Mouse (Mus musculus) MEL (cell line): Measurements from ENCODE around the gene Snrnp70. TPM values are rescaled to one million over a fixed set of nuclear protein-coding genes. Genes with fewer than 3 reads are reported as not detected.

Source experiments
- DNase-seq: peaks from one replicate; pipeline ENCODE4 v3.0.0; 2011; ENCODE audit warnings: low read depth, low spot score
- H3K27ac ChIP-seq: 2 replicates; pipeline ENCODE4 v1.5.1; 2012; ENCODE audit warnings: low read depth, mild to moderate bottlenecking, control low read depth, low read length, moderate library complexity; ENCODE audit not compliant: control insufficient read depth
- H3K27me3 ChIP-seq, 2 experiments: fragments of 150-350 bp in 1 of 2; sonication (generic) in 1 of 2; 2 replicates each; pipeline ENCODE4 v1.6.1; 2012; ENCODE audit warnings: low read length in 2 of 2, mild to moderate bottlenecking in 2 of 2, improper control_type of control experiment in 1 of 2, moderate library complexity in 1 of 2; ENCODE audit not compliant: insufficient read depth in 2 of 2, control insufficient read depth in 1 of 2
- H3K36me3 ChIP-seq, 2 experiments: 2 replicates each; pipeline ENCODE4 v1.6.1; 2012 to 2014; ENCODE audit warnings: low read length in 2 of 2, improper control_type of control experiment in 1 of 2, inconsistent platforms in 1 of 2, mild to moderate bottlenecking in 1 of 2; ENCODE audit not compliant: insufficient read depth in 2 of 2, control insufficient read depth in 1 of 2
- H3K4me1 ChIP-seq, 2 experiments: fragments of 150-350 bp in 1 of 2; sonication (generic) in 1 of 2; 2 replicates each; pipeline ENCODE4 v1.6.1; 2012; ENCODE audit warnings: low read length in 2 of 2, improper control_type of control experiment in 1 of 2, mild to moderate bottlenecking in 1 of 2; ENCODE audit not compliant: insufficient read depth in 2 of 2, control insufficient read depth in 1 of 2
- H3K4me3 ChIP-seq, 2 experiments: fragments of 150-350 bp in 1 of 2; sonication (generic) in 1 of 2; 2 replicates each; pipeline ENCODE4 v1.5.1; 2012; ENCODE audit warnings: low read depth in 2 of 2, low read length in 2 of 2, mild to moderate bottlenecking in 2 of 2, moderate library complexity in 2 of 2, control low read depth in 1 of 2, improper control_type of control experiment in 1 of 2; ENCODE audit not compliant: control insufficient read depth in 1 of 2, insufficient read depth in 1 of 2
- H3K79me2 ChIP-seq: 2 replicates; pipeline ENCODE4 v1.6.1; 2012; ENCODE audit warnings: mild to moderate bottlenecking, low read length, moderate library complexity; ENCODE audit not compliant: control insufficient read depth, poor library complexity, insufficient read depth
- H3K9ac ChIP-seq: 2 replicates; pipeline ENCODE4 v1.6.1; 2012; ENCODE audit warnings: low read depth, mild to moderate bottlenecking, control low read depth, low read length, moderate library complexity; ENCODE audit not compliant: control insufficient read depth, poor library complexity, severe bottlenecking
- H3K9me3 ChIP-seq: fragments of 150-350 bp; sonication (generic); replicated peaks from 2 replicates; pipeline ENCODE4 v1.6.1; 2012; ENCODE audit warnings: mild to moderate bottlenecking, low read length, improper control_type of control experiment, moderate library complexity; ENCODE audit not compliant: insufficient read depth
- BHLHE40 ChIP-seq: IDR thresholded peaks from 2 replicates; pipeline ENCODE4 v1.6.1; 2012; ENCODE audit warnings: low read depth, mild to moderate bottlenecking, inconsistent platforms, low read length, improper control_type of control experiment, borderline replicate concordance
- CHD1 ChIP-seq: IDR thresholded peaks from 2 replicates; pipeline ENCODE4 v1.6.1; 2012; ENCODE audit warnings: low read depth, mild to moderate bottlenecking, inconsistent platforms, low read length, improper control_type of control experiment
- CTCF ChIP-seq, 3 experiments: IDR thresholded peaks in 2 of 3; conservative IDR thresholded peaks in 1 of 3; 2 replicates each; pipeline ENCODE4 v1.5.1; 2011 to 2012; ENCODE audit warnings: low read length in 3 of 3, low read depth in 2 of 3, mild to moderate bottlenecking in 2 of 3, improper control_type of control experiment in 1 of 3, inconsistent platforms in 1 of 3, mixed read lengths in 1 of 3, moderate library complexity in 1 of 3; ENCODE audit not compliant: control insufficient read depth in 1 of 3, insufficient read depth in 1 of 3, poor library complexity in 1 of 3, severe bottlenecking in 1 of 3
- ELF1 ChIP-seq: IDR thresholded peaks from 2 replicates; pipeline ENCODE4 v1.6.1; 2014; ENCODE audit warnings: low read depth, mild to moderate bottlenecking, inconsistent platforms, low read length, improper control_type of control experiment, moderate library complexity
- ETS1 ChIP-seq: IDR thresholded peaks from 2 replicates; pipeline ENCODE4 v1.6.1; 2012; ENCODE audit warnings: low read depth, mild to moderate bottlenecking, inconsistent platforms, low read length, improper control_type of control experiment, moderate library complexity
- GATA1 ChIP-seq: IDR thresholded peaks from 2 replicates; pipeline ENCODE4 v1.6.1; 2011; ENCODE audit warnings: low read depth, low read length, improper control_type of control experiment
- MAFK ChIP-seq: IDR thresholded peaks from 2 replicates; pipeline ENCODE4 v1.6.1; 2011; ENCODE audit warnings: low read depth, mild to moderate bottlenecking, low read length, improper control_type of control experiment, borderline replicate concordance
- MAZ ChIP-seq: IDR thresholded peaks from 2 replicates; pipeline ENCODE4 v1.6.1; 2012; ENCODE audit warnings: low read depth, mild to moderate bottlenecking, inconsistent platforms, low read length, improper control_type of control experiment
- MEF2A ChIP-seq: IDR thresholded peaks from 2 replicates; pipeline ENCODE4 v1.6.1; 2014; ENCODE audit warnings: low read depth, mild to moderate bottlenecking, inconsistent platforms, low read length, improper control_type of control experiment; ENCODE audit not compliant: poor library complexity, insufficient replicate concordance, severe bottlenecking; ENCODE audit errors: extremely low read depth
- MXI1 ChIP-seq: IDR thresholded peaks from 2 replicates; pipeline ENCODE4 v1.6.1; 2011; ENCODE audit warnings: mild to moderate bottlenecking, low read depth, low read length, improper control_type of control experiment
- MYB ChIP-seq: IDR thresholded peaks from 2 replicates; pipeline ENCODE4 v1.6.1; 2011; ENCODE audit warnings: mild to moderate bottlenecking, low read depth, low read length, improper control_type of control experiment
- MYC ChIP-seq: IDR thresholded peaks from 2 replicates; pipeline ENCODE4 v1.6.1; 2011; ENCODE audit warnings: low read depth, mild to moderate bottlenecking, low read length, improper control_type of control experiment, moderate library complexity
- NRF1 ChIP-seq: IDR thresholded peaks from 2 replicates; pipeline ENCODE4 v1.6.1; 2014; ENCODE audit warnings: low read depth, mild to moderate bottlenecking, inconsistent platforms, low read length, improper control_type of control experiment, moderate library complexity; ENCODE audit not compliant: poor library complexity, insufficient read depth, severe bottlenecking
- POLR2AphosphoS5 ChIP-seq: IDR thresholded peaks from 2 replicates; pipeline ENCODE4 v1.6.1; 2012; ENCODE audit warnings: low read depth, borderline replicate concordance, mild to moderate bottlenecking, inconsistent platforms, low read length, moderate library complexity, mixed read lengths
- RAD21 ChIP-seq: IDR thresholded peaks from 2 replicates; pipeline ENCODE4 v1.6.1; 2011; ENCODE audit warnings: mild to moderate bottlenecking, low read depth, low read length, improper control_type of control experiment
- SMC3 ChIP-seq: IDR thresholded peaks from 2 replicates; pipeline ENCODE4 v1.6.1; 2011; ENCODE audit warnings: low read depth, low read length, improper control_type of control experiment
- TAL1 ChIP-seq: IDR thresholded peaks from 2 replicates; pipeline ENCODE4 v1.6.1; 2012; ENCODE audit warnings: mild to moderate bottlenecking, inconsistent platforms, low read length, moderate library complexity, mixed read lengths
- TCF12 ChIP-seq: IDR thresholded peaks from 2 replicates; pipeline ENCODE4 v1.6.1; 2014; ENCODE audit warnings: low read depth, mild to moderate bottlenecking, inconsistent platforms, low read length, improper control_type of control experiment, moderate library complexity
- USF2 ChIP-seq, 2 experiments: IDR thresholded peaks; 2 replicates each; pipeline ENCODE4 v1.6.1; 2011 to 2012; ENCODE audit warnings: improper control_type of control experiment in 2 of 2, low read length in 2 of 2, borderline replicate concordance in 1 of 2, inconsistent platforms in 1 of 2, low read depth in 1 of 2, mild to moderate bottlenecking in 1 of 2; ENCODE audit not compliant: insufficient read depth in 1 of 2
- ZKSCAN1 ChIP-seq: IDR thresholded peaks from 2 replicates; pipeline ENCODE4 v1.6.1; 2012; ENCODE audit warnings: low read depth, mild to moderate bottlenecking, inconsistent platforms, low read length, improper control_type of control experiment, moderate library complexity
- ZMIZ1 ChIP-seq: IDR thresholded peaks from 2 replicates; pipeline ENCODE4 v1.6.1; 2012; ENCODE audit warnings: low read depth, mild to moderate bottlenecking, inconsistent platforms, low read length, improper control_type of control experiment, moderate library complexity
- polyA plus RNA-seq, 2 experiments: library from polyadenylated mRNA; stranded (reverse) in 1 of 2; unstranded in 1 of 2; fragments of >175 nt in 1 of 2; fragments of >200 nt in 1 of 2; gene quantifications; 2 replicates each; pipeline versions ENCODE4 v1.2.1 to v1.2.4; 2012; ENCODE audit warnings: low replicate concordance in 2 of 2, low read depth in 1 of 2; ENCODE audit not compliant: insufficient read length in 2 of 2, insufficient read depth in 1 of 2, missing spikeins in 1 of 2
- total RNA-seq: library from RNA; depleted of rRNA; stranded (reverse); fragments of 300-350 nt; gene quantifications from 2 replicates; pipeline ENCODE4 v1.2.3, GENCODE M21; 2012

Snrnp70 gene
- total and polyA plus RNA-seq, 3 experiments, result 272 to 1,478 (median 588) TPM

DNA sequence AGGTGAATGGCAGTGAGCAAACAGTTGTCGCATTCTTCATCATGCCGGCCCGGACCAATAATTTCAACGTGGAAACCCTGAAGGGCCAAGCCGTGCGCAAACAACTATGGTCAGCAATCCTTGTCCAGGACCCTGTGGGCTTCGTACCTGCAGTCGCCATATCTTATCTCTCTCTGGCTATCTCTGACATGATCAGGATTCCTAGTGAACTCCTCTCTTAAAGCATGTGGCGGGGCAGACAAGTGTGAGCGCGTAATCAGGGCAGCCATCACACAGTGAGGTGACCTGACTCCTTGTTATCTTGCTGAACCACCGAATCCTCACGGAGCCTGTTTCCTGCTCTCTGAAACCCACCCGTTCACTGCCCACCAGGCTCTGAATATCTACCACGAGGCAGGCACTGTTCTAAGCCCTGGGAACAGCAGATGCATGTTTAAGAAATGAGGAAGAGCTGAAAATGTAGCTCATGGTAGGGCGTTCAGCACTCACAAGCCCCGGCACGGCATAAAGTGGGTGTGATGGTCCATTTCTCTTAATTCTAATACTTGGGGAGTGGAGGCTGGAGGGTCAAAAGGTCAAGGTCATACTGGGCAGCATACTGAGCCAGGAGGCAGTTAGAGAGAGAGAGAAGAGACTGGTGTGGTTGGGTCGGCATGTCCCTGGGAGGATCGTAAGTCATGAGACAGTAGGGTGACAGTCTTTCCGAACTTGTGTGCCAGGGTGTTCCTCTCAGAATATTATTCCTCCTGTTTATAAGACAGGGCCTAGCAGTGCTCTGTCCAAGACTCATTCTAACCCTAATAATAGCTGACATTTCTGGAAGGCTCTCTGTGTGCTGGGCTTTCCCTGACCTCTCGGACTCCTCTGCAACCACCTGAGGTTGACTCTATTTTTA, 48.2 kb upstream of the Snrnp70 start:
- Histone ChIP-seq H3K4me1 (no peaks in the 10 kb centered on the region), H3K9me3 (no peaks in the 10 kb centered on the region), H3K4me3 (no peak overlapping the region), H3K79me2 (no peaks in the 10 kb centered on the region), H3K9ac (no peak overlapping the region)
- TF ChIP-seq ETS1 (no peak), USF2 (IDR thresholded peaks at IDR 0.05; ENCODE audit: borderline replicate concordance in 1 of 2, insufficient read depth in 1 of 2, low read depth in 1 of 2, low read length in 2 of 2) (no peak), GATA1 (peak; percentile 23; the same call in 1 of the 2 replicates)
- TF ChIP-seq, all 39 proteins: peak for 1
- no peak for DNase-seq
- Histone ChIP-seq H3K27ac (no peak overlapping the region), H3K36me3 (peaks cover 0 to 4% of the 10 kb centered on the region in 2 experiments; a peak in 1 of 4 replicates), H3K27me3 (no peaks in the 10 kb centered on the region)

DNA sequence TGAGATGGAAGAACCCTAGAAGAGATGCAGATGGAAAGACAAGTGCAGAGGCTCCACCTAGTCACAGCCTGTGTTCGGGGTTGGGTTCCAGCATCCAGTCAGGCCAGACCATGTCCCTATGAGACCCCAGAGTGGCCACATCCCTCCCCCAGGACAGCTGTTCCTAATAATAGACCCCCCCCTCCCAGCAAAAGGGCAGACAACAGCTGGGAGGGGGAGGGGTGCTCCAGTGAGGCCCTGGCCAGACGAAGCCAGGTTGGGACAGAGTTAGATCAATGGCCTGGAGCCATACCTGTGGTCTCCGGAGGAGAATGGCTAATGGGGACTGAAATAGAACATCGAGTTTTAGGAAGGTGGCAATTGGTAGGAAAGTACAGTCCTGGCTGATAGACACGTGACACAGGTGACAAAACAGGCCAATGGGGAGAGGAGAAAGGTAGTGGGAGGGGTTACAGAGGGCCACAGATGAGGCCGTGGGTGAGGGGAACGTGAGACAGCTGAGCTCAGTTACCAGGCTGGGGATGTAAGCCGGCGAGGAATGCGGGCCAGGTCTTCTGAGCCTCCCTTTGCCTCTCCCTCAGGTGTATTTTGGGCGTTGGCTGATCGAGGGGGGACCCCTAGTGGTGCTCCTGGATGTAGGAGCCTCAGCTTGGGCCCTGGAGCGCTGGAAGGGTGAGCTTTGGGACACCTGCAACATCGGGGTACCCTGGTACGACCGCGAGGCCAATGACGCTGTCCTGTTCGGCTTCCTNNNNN, 42.2 kb upstream of the Snrnp70 start, which contains the start of gene Ruvbl2:
TSS of gene Ruvbl2 (minus strand) at position 576 of the 756 bp plus-strand sequence.
- no peak for DNase-seq
- H3K27ac ChIP-seq, result no peak within 1 kb of the TSS
- TF ChIP-seq SMC3, result no peak
- no peak for TF ChIP-seq MAFK
- no peak for TF ChIP-seq MEF2A
- peak in 2 of 3 experiments; percentile 24 to 35; a peak in 4 of 6 replicates for TF ChIP-seq CTCF (IDR thresholded peaks at IDR 0.05 in 2 of 3, conservative IDR thresholded peaks at IDR 0.05 in 1 of 3; ENCODE audit: control insufficient read depth in 1 of 3, insufficient read depth in 1 of 3, low read depth in 2 of 3, low read length in 3 of 3, poor library complexity in 1 of 3, severe bottlenecking in 1 of 3)
- TF ChIP-seq ZKSCAN1, result no peak
- peak; percentile 7 for TF ChIP-seq RAD21
- TF ChIP-seq NRF1, result no peak

DNA sequence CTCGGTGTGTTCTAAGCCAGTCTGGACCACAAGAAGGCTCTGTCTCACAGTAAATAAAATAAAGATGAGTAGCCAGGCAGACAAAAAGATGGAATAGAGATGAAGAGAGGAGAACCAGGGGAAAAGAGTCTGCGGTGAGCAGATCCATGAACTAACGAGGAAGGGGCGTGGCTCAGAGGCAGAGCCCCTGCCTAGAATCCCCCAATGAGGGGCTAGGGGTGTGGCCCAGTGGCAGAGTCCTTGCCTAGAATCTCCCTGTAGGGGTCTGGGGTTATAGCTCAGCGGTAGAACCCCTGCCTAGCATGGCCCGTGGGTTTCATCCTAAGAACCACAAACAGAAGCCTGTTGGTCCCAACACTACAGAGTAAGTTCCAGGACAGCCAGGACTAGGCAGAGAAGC, 41.5 kb upstream of the Snrnp70 start:
- no peak overlapping the region for H3K4me3 ChIP-seq
- H3K27ac ChIP-seq, result no peak overlapping the region
- no peaks in the 10 kb centered on the region for H3K27me3 ChIP-seq
- DNase-seq, result no peak
- peaks cover 0 to 9% of the 10 kb centered on the region in 2 experiments; a peak in 3 of 4 replicates for H3K4me1 ChIP-seq
- TF ChIP-seq ZKSCAN1, result no peak
- no peak for TF ChIP-seq TCF12
- TF ChIP-seq ZMIZ1, result no peak
- TF ChIP-seq USF2 (IDR thresholded peaks at IDR 0.05; ENCODE audit: borderline replicate concordance in 1 of 2, insufficient read depth in 1 of 2, low read depth in 1 of 2, low read length in 2 of 2), result no peak
- TF ChIP-seq POLR2AphosphoS5, result no peak
- no peak for TF ChIP-seq MAZ
- no peak for TF ChIP-seq MYC
- no peak for TF ChIP-seq ELF1
- no peak for TF ChIP-seq TAL1
- TF ChIP-seq BHLHE40, result no peak
- TF ChIP-seq CHD1, result no peak
- TF ChIP-seq MXI1, result no peak
- no peak for TF ChIP-seq MYB
- TF ChIP-seq, all 39 proteins: peak for 0
- no peaks in the 10 kb centered on the region for H3K9me3 ChIP-seq
- H3K79me2 ChIP-seq, result peaks cover 28% of the 10 kb centered on the region
- H3K36me3 ChIP-seq, result peaks cover under 1 to 8% of the 10 kb centered on the region in 2 experiments; a peak in 3 of 4 replicates
- H3K9ac ChIP-seq, result no peak overlapping the region

More for the DNA sequence above, 42.2 kb upstream of the Snrnp70 start, which contains the start of gene Ruvbl2:
- Histone ChIP-seq H3K9me3 (no peaks in the 10 kb centered on the region), H3K9ac (no peak within 1 kb of the TSS), H3K79me2 (peaks cover 21% of the 10 kb centered on the region), H3K4me3 (no peak within 1 kb of the TSS), H3K4me1 (peaks cover 0 to 7% of the 10 kb centered on the region in 2 experiments; a peak in 3 of 4 replicates), H3K36me3 (peaks cover 2 to 6% of the 10 kb centered on the region in 2 experiments; a peak in 3 of 4 replicates), H3K27me3 (no peaks in the 10 kb centered on the region)
